ENCODE assay signal across 9 mouse cellular contexts in the genomic region with DNA sequence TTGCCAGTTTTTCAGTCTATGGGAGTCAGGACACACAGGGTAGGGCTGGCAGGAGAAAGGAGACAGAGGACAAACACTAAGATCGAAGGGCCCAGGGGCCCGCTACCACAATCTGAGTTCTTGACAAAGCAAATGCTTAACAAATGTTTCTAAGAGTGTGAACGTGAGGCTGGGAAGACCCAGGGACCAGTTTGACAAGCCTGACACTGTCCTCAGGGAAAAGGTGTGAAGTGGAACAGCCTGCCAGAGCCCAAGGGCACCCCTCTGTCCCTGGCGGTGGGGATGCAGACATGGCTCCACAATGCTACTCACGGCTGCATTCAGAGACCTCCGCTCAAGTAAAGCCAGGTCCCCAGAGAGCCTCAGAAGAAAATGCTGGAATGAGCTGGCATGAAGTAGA.
"Had no signal": no experiment of that assay in that cellular context is flagged by ENCODE, and none has a peak within 500 bp of the region (broad histone marks: within the 10 kb centered on the region; RNA-seq: fewer than 3 reads in every experiment).

No protein-coding gene starts in this region.

- H3K9me3 ChIP-seq: limb, embryonic 13.5 days; midbrain, embryonic 12.5 days; neural tube, embryonic 13.5 days had no signal

- H3K27me3 ChIP-seq: limb, embryonic 13.5 days; midbrain, embryonic 12.5 days; neural tube, embryonic 13.5 days had no signal

- ATAC-seq: midbrain, embryonic 16.5 days had no signal

- H3K4me3 ChIP-seq: limb, embryonic 13.5 days; midbrain, embryonic 12.5 days; neural tube, embryonic 13.5 days had no signal

- H3K9ac ChIP-seq: limb, embryonic 13.5 days; liver, embryonic 14.5 days; midbrain, embryonic 12.5 days; neural tube, embryonic 13.5 days had no signal

- H3K36me3 ChIP-seq: limb, embryonic 13.5 days; midbrain, embryonic 12.5 days; neural tube, embryonic 13.5 days had no signal

- H3K27ac ChIP-seq: limb, embryonic 13.5 days; liver, embryonic 14.5 days; midbrain, embryonic 12.5 days; neural tube, embryonic 13.5 days had no signal

- H3K4me2 ChIP-seq: limb, embryonic 13.5 days; midbrain, embryonic 12.5 days; neural tube, embryonic 13.5 days had no signal

- H3K4me1 ChIP-seq: midbrain, embryonic 12.5 days; neural tube, embryonic 13.5 days had no signal

- DNase-seq: kidney, postnatal 14 days; retina, postnatal 1 day; right cerebral cortex, postnatal 14 days; thymus, postnatal 36 days had no signal
